Mouse (Mus musculus) G1E (cell line): ENCODE measurements around the gene Mvk.

Experiments used
- CTCF ChIP-seq: IDR thresholded peaks from 2 replicates; pipeline ENCODE4 v1.5.1; 2012; ENCODE audit warnings: low read depth, low read length, inconsistent platforms, mixed read lengths
- GATA1 ChIP-seq: IDR thresholded peaks from 2 replicates; pipeline ENCODE4 v1.6.1; 2012; ENCODE audit warnings: borderline replicate concordance, low read length, inconsistent platforms, mixed read lengths
- POLR2AphosphoS5 ChIP-seq: IDR thresholded peaks from 2 replicates; pipeline ENCODE4 v1.6.1; 2012; ENCODE audit warnings: low read depth, low read length, inconsistent platforms; ENCODE audit not compliant: insufficient replicate concordance
- TAL1 ChIP-seq: conservative IDR thresholded peaks from 2 replicates; pipeline ENCODE4 v1.6.1; 2012; ENCODE audit warnings: low read depth, low read length, inconsistent platforms, mixed read lengths

DNA sequence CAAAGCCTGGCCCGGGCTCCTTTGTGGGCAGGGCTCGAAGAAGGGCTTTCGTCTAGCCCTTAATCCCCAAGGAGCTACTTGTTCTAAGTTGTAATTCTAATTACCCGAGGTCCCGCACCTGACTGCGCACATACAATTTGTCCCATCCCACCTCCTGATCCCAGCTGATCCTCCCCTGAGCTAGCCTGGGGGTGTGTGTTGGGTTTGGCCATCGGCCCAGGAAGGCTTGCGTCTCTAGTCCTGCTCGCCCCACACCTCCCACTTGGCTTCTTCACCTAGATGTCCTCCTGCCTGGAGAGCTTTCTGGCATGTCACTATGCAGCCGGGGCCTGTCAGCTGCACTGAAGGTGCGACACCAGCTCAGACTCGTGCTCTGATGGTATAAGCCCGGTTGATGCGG, 8.5 kb upstream of the Mvk start:
- no peak for TF ChIP-seq CTCF
- TF ChIP-seq POLR2AphosphoS5: no peak
- TF ChIP-seq GATA1: no peak
- no peak for TF ChIP-seq TAL1
